Mouse (Mus musculus) CD4-positive helper T cell, adult 2 months (primary cell): ENCODE results near the gene Dcdc2c.

ENCODE experiments used
- DNase-seq: peaks from one replicate; pipeline ENCODE4 v3.0.0-alpha.2; 2012; ENCODE audit warnings: low read depth, missing footprints, low spot score

Gene Dcdc2c

GRCm38 (mm10) chr12:28552299-28552698, at the start of gene Dcdc2c:
TSS of gene Dcdc2c (minus strand) at chr12:28552399.
- DNase-seq = no peak

DNA sequence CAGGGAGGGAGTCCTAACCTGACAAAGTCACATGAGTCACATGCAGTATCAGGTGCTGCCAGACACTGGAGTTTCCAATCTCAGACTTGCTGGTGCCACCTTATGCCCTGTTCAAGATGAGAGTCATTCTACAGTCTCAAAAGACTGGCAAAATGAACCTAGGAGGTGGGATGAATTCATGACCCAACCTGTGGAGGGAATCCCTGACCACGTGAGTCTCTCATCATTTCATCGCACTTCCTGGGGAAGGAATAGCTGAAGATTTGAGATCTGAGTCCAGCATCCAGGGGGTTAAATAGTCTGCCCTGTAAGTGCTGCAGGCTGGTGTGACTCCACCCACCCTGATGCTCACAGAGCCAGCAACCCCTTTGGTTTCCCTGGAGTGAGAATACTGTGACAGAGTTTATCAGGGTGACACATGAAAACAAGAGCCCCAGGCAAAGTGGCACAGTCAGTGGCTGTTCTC, 46.4 kb upstream of the Dcdc2c start:
- DNase-seq = no peak

DNA sequence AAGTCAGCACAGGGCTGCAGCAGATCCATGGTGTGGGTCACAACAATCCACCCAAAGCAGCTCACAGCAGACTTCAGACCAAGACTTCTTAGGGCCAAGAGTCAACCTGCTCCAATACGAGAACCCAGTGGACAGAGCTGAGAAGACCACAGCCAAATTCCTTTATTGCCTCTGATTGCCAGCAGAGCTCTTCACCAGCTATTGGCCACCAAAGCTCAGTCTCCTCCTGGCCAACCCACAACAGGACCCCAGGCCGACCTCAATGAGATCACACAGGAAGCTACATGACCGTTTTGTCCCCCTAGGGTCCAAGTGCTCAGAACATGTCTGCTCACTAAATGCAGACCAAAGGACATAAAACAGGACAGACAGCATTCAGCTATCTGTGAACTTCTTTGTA, 45.9 kb upstream of the Dcdc2c start:
- DNase-seq = no peak

GRCm38 (mm10) chr12:28597699-28598098, 45.5 kb upstream of the Dcdc2c start:
- DNase-seq = no peak

- DNase-seq = no peak
Measured at GRCm38 (mm10) chr12:28596851-28597250, 44.7 kb upstream of the Dcdc2c start.

DNA sequence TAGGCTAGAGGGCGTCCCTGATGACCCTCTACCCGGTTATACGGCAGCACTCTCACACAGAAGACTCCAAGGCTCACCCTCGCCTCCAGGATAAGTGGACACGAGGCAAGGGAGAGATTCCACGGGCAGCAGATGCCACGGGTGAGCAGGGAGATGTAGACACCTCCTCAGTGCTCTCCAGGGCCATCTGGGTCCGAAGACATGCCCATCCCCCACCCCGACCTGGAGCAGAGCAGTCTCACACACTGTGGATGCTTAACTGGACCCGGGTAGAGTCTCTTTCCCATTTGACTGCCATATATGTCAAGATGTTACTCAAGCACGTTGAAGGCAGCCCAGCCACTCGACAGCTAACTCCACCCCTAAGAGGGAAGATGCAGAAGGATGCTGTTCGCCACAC, 38.2 kb upstream of the Dcdc2c start:
- no peak for DNase-seq

DNA sequence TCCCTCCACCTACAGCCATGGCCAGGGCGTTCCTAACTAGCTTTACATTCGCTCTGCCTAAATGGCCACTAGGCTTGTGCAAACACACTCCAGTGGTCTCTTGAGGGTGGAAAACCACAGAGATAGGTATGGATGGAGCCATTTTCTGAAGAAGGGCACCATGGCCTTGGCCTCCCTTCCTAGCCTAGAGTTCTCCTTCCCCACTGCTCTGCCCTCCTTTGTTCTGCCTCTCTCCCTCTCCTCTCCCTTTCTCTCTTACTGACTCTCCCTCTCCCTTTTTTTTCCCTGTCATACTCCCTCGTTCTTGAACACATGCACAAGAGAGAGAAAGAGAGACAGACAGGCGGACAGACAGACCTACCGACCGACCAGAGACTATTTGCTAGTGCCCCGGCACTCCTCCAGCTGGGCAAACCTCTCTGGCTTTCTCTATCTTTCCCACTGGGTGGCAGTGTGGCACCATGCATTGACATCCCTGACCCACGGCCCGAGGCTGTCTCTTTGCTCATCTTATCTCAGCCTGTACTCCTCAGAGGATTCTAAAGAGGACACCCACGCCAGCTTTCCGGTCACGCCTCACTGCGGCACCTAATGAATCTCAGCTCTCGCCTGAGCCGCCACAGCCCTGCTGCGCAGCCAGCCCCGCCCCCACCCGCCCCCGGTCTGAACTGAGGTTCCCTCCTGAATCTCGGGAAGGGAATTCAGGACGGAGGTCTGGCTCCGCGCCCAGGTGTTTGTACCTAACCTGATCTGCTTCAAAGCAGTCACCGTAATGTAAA, 37.1 kb upstream of the Dcdc2c start:
- peak; percentile 62 for DNase-seq

- no peak for DNase-seq
Measured at GRCm38 (mm10) chr12:28587949-28588348, 35.8 kb upstream of the Dcdc2c start.

GRCm38 (mm10) chr12:28584036-28584435, 31.8 kb upstream of the Dcdc2c start:
- no peak for DNase-seq

GRCm38 (mm10) chr12:28582423-28582822, 30.2 kb upstream of the Dcdc2c start, which contains the start of gene Allc:
TSS of gene Allc (minus strand) at chr12:28582523.
- DNase-seq = no peak

DNA sequence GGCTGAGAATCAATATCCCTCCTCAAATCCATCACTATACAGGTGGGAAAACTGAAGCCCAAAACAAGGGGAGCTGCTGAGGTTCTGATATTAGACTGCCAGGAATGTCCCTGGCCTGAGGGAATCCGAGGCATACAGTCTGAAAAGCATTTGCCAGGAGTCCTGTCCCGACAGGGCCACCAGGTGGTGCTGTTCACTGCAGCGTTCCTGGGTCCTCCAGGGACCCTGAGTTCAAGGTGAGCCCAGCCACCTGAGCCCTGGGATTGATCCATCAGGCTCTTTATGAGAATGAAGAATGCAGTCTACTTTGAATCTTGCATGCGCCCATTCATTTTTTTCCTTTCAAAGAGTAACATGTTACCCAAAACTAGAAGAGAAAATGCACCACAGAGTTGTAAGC, 26.9 kb upstream of the Dcdc2c start:
- DNase-seq = no peak

- no peak for DNase-seq
Measured at GRCm38 (mm10) chr12:28578147-28578546, 25.9 kb upstream of the Dcdc2c start.

GRCm38 (mm10) chr12:28575366-28576070, 23.3 kb upstream of the Dcdc2c start:
- no peak for DNase-seq

DNA sequence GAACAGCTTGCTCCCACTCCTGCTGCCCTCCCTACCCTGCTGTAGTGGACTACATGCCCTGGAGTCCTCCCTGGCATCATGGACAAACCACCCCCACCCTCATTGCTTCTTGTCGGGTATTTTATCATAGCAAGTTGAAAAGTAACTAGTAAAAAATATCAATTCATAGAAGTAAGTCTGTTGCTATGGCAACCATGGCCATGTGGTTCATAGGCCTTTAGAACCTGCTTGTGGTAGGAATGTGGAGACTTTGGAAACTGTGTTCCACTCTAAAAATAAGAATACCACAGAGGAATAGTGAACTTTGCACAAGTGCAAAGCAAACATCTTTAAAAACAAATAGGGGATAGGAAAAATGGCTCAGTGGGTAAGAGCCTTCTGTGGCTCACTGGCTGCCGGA, 20.0 kb upstream of the Dcdc2c start:
- no peak for DNase-seq

GRCm38 (mm10) chr12:28551775-28552174, 424 bp downstream of the Dcdc2c start:
- no peak for DNase-seq

DNA sequence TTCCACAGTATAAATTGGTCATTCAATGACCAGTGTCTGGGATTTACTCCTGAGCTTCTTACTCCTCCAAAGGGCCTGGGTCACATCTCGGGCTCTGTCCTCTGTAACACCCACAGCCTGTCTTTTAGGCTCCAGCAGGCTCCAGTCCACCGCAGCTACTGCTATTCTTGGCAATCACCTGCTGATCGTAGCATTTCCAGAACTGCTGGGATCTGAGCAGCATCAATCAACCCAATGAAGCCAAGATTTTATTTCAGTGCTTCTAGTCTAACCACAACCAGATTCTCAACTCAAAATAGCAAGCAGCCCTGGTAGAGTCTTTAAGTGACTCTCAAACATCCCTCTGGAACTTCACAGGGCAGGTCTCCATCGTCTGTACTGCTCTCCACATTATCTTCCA, 3.3 kb downstream of the Dcdc2c start:
- DNase-seq = no peak

DNA sequence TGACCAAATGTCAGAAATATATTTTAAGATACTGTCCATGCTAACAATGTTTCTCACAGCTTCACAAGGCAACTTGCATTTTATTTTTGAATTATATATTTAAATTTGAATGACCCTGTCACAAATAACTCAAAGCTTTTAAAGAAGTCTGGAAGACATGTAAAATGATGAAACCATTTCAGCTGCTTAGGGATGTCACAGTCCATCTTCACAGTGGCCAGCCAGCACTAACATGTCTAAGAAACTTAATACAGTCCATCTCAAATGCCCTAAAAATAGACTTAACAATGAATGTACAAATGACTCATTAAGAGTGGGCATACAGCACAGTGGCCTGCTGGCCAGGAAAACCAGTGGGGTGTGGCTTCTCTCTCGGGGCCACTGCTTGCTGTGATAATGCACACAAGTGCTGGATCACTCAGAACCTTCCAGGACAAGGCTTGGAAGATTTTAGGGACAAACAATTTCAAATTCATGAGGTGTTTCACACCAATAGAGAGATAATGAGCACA, 37.9 kb downstream of the Dcdc2c start:
- no peak for DNase-seq

- DNase-seq = no peak
Measured at GRCm38 (mm10) chr12:28509699-28510280, 42.4 kb downstream of the Dcdc2c start.

DNA sequence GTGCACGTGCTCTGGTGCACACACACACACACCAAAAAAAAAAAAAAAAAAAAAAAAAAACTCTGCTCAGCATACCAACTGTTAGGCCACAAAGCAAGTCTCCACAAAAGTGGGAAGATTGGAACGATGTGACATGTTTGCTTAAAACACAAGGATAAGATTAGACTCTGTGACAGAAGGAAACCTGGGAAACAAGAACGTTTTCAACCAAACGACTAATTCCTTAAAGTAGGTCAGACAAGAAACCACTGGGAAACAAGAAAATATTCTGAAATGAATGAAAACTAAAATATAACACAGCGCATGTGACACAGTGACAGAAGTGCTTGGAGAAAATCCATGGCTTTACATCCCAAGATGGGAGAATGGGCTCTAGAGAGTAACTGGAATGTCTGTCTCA, 57.9 kb downstream of the Dcdc2c start:
- no peak for DNase-seq

DNA sequence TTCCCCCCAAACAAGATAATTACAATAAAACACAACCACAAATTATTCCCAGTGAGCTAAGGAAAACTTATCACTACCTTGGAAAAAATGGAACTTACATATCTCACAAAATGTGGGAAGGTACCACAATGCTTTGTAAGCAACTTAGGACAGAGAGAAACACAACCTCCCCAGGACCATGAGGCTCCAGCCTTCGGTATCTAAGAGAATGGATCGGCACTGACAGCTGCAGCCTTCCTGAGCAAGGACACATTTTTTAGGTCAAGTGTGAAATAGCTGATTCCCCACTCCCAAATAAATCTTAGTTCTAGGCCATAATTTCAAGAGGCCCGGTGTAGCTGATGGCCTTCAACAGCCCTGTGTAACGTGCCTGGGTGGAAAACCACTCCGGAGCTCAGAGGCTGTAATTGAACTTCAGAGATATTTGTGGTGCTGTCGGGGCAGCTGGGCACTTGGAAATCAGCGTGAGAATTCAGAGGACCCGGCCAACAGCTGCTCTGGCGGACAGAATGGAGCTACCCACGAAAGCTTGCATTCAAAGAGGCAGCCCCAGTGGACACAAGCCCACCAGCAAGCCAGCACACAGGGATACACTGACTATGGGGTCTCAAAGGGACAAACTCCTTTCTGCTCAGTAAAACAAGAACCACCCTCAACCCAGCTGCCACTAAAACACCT, 69.6 kb downstream of the Dcdc2c start:
- no peak for DNase-seq

GRCm38 (mm10) chr12:28460951-28461431, 91.2 kb downstream of the Dcdc2c start:
- no peak for DNase-seq

DNA sequence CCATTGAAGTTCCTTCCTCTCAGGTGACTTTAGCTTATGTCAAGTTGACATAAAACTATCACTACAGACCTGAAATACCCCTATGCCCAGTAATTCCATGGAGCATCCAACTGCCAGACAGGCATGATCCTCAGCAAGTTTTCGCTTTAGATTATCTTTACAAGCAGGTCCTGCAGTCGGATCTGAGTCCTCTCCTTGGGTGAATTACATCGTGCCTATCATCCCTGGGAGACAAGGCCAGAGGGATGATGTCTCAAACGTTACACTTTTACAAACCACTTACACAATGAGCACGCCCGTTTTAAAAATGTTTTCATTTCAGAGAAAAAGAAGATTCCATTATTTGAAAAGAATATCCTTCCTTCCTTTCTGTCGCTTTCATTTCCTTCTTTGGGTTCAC, 91.7 kb downstream of the Dcdc2c start:
- no peak for DNase-seq
